Mouse (Mus musculus) megakaryocyte, embryonic 14.5 days (primary cell): ENCODE measurements around the gene Sh3pxd2a.

Experiments
- FLI1 ChIP-seq: IDR thresholded peaks from 2 replicates; pipeline ENCODE4 v1.6.1; 2012; ENCODE audit warnings: low read length, inconsistent platforms, mixed read lengths
- GATA1 ChIP-seq: IDR thresholded peaks from 3 replicates; pipeline ENCODE4 v1.6.1; 2012; ENCODE audit warnings: mixed read lengths, low read length, inconsistent platforms, borderline replicate concordance

DNA sequence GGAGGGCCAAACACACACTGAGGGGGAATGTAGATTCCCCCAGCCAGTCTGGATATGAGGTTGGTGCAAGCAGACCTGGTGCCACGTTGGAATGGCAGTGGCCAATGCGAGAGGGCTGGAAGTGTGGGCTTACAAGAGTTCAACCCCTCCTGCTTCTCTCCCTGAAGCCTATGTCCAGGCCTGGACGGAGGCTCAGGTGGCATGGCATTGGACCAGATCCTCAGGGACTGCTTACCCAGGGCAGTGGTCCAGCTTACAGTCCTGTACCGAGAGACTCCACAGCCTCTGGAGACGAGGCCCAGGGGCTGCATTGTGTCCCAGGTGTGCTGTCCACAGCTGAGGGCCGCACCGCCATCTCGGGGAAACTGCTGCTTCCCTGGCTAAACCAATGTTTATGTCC is 218.7 kb downstream of the Sh3pxd2a start:
- TF ChIP-seq FLI1 (no peak), GATA1 (no peak)
